ENCODE assay signal across 9 mouse cellular contexts in the genomic region with DNA sequence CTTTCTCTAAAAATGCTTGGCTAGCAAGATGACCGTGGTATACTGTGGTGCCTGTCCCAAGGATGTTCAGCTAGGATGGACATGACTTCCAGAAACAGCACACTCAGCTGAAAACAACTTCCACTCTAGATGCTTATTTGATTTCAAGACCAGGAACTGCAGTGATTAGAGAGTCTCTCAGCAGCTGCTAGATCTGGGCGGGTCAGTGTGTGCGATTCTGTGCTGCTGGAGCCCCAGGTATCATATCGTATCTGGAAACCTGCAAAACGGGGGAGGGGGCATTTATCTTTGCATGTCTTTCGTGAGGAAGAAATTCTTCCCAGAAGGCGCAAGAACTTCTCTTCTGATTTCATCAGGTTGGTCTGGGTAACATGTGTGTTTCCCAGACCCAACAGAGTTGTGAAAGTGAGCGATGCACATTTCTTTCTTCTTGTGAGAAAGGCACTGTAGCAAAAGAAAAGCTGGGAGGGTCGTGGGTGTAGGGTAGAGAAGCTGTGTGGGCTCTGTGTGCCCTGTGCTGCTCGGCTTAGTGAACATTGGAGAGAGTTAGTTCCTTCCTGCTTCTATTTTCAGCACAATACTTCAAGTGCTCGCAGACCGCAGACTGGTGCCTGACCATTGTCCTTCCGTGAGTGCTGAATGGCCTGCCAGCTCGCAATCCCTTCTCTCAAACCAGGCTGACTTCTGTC.
DNase-seq lines count a peak whose midpoint lies in the region.
"Had no signal": no experiment of that assay in that cellular context is flagged by ENCODE, and none has a peak within 500 bp of the region (broad histone marks: within the 10 kb centered on the region; RNA-seq: fewer than 3 reads in every experiment).

No protein-coding gene starts in this region.

- peak overlapping the region; percentile 40; the same call in 1 of the 2 replicates for H3K4me3 ChIP-seq in heart, embryonic 10.5 days
- H3K4me3 ChIP-seq in hindbrain, embryonic 10.5 days: no peak overlapping the region

- DNase-seq in layer of hippocampus, adult 9-11 months: peak; percentile 30
- no peak for DNase-seq in layer of hippocampus, adult 8-10 months (ENCODE audit: low spot score in 2 of 2)
- no peak for DNase-seq in heart, embryonic 10.5 days (ENCODE audit: low spot score)
- peak; percentile 32 to 56 for DNase-seq in kidney, postnatal 25 days
- peak; percentile 36 to 39 for DNase-seq in lung, postnatal 4 days
- DNase-seq in gastrocnemius, adult 18-20 months (ENCODE audit: low spot score): no peak
- no peak for DNase-seq in gastrocnemius, adult 8-10 months (ENCODE audit: low spot score in 2 of 2)
- no peak for DNase-seq in hindbrain, embryonic 10.5 days (ENCODE audit: low spot score)

- WGBS in heart, embryonic 10.5 days: 33% methylated on average over 14 of the region's 14 CpGs
- WGBS in hindbrain, embryonic 10.5 days: 81% methylated on average over 14 of the region's 14 CpGs

- no peaks in the 10 kb centered on the region for H3K36me3 ChIP-seq in heart, embryonic 10.5 days
- no peaks in the 10 kb centered on the region for H3K36me3 ChIP-seq in hindbrain, embryonic 10.5 days
- H3K36me3 ChIP-seq: G1E had no signal

- no peaks in the 10 kb centered on the region for H3K9me3 ChIP-seq in heart, embryonic 10.5 days
- H3K9me3 ChIP-seq in hindbrain, embryonic 10.5 days: no peaks in the 10 kb centered on the region

- peak overlapping the region; percentile 84 for H3K27ac ChIP-seq in heart, embryonic 10.5 days
- no peak overlapping the region for H3K27ac ChIP-seq in hindbrain, embryonic 10.5 days

- peaks cover 10% of the 10 kb centered on the region for H3K4me1 ChIP-seq in heart, embryonic 10.5 days
- H3K4me1 ChIP-seq in hindbrain, embryonic 10.5 days (replicated peaks): no peaks in the 10 kb centered on the region

- no peaks in the 10 kb centered on the region for H3K27me3 ChIP-seq in heart, embryonic 10.5 days (ENCODE audit: insufficient read depth, poor library complexity, severe bottlenecking)
- H3K27me3 ChIP-seq in hindbrain, embryonic 10.5 days (ENCODE audit: insufficient read depth, poor library complexity, severe bottlenecking): no peaks in the 10 kb centered on the region

Comparison
In these comparisons a context has a peak if more than half of its experiments do, and no peak if none do; other contexts are left out.
1. DNase-seq: peak in layer of hippocampus, adult 9-11 months (single experiment), kidney, postnatal 25 days (2 of 2) and lung, postnatal 4 days (2 of 2); none in layer of hippocampus, adult 8-10 months (0 of 2), heart, embryonic 10.5 days (single experiment), gastrocnemius, adult 18-20 months (single experiment), gastrocnemius, adult 8-10 months (0 of 2) and hindbrain, embryonic 10.5 days (single experiment).